Mouse (Mus musculus): ENCODE data around the gene Cntnap5c. TPM values are rescaled to one million over a fixed set of nuclear protein-coding genes. Genes with fewer than 3 reads are reported as not detected.
"Not testable (repeated sequence)": the region's sequence is repeated elsewhere in the genome, so short reads cannot be mapped to it uniquely, and the experiment has no call there.

Gene Cntnap5c
- polyA plus RNA-seq, 1 experiment: 0.03 TPM

DNA sequence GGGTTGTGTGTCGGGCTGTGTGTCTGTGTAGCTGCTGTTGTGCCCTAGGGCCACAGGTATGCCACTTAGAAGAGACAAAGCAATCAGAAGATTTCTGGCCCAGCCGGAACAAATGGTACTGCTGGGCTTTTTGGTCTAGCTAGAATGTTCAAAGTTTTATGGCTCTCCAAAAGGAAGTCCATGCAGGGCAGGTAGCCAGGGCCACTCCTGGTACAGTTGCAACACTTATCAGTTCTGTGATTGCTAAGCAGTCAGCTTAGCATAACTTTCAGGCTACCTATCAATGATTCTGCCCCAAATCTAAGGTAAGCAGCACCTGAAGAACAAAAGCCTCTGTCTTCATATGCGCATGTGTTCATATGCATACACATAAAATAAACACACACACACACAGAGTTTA lies 26.0 kb downstream of the Cntnap5c start:
- Histone ChIP-seq H3K4me3 (ENCODE audit: control insufficient read depth, insufficient read depth, low read length) (no peak overlapping the region), H3K4me1 (replicated peaks; ENCODE audit: control insufficient read depth, insufficient read depth, low read length) (no peaks in the 10 kb centered on the region), H3K27ac (ENCODE audit: control insufficient read depth, insufficient read depth, low read length) (no peak overlapping the region), H3K27me3 (ENCODE audit: control insufficient read depth, insufficient read depth, low read length) (no peaks in the 10 kb centered on the region), H3K36me3 (ENCODE audit: control insufficient read depth, insufficient read depth, low read length) (no peaks in the 10 kb centered on the region)
- WGBS: 88% methylated on average over 3 of the region's 3 CpGs
- TF ChIP-seq CTCF (IDR thresholded peaks at IDR 0.05; ENCODE audit: borderline replicate concordance, control insufficient read depth, extremely low read depth, insufficient read depth, low read length, poor library complexity): no peak
- no peak for TF ChIP-seq POLR2A (IDR thresholded peaks at IDR 0.05; ENCODE audit: control insufficient read depth, extremely low read depth, insufficient read depth, low read length, poor library complexity)
- no peak for DNase-seq

DNA sequence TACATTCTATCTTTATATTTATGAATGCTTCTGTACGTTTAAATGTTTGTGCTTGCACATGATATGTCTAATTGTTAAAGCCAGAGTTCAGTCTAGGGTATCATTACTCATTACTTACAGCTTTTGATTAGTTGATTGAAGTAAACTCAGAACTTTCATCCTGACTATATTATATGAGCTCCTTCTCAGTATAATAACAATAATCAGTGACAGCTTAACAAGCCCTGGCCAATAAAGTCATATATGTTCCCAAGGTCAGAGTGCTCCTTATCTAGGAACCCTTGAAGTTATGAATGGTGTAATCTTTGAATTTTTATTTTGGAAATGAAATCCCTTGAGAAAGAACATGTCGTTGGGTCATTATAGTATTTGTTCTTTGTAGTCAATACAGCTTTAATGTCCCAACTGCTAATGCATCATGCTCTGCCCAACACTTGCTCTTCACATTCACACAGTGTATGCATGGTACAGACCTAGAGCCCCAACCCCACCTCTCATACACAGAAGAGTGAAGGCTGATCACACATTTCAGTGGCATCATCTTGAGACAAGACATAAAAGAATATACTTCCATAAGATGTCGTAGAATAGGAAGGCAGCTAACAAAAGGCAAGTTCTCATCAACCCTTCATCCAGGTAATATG lies 27.4 kb downstream of the Cntnap5c start:
- no peaks in the 10 kb centered on the region for H3K36me3 ChIP-seq (ENCODE audit: control insufficient read depth, insufficient read depth, low read length)
- H3K4me3 ChIP-seq (ENCODE audit: control insufficient read depth, insufficient read depth, low read length): no peak overlapping the region
- H3K4me1 ChIP-seq (replicated peaks; ENCODE audit: control insufficient read depth, insufficient read depth, low read length): no peaks in the 10 kb centered on the region
- H3K27ac ChIP-seq (ENCODE audit: control insufficient read depth, insufficient read depth, low read length): no peak overlapping the region
- 91% methylated on average over 3 of the region's 3 CpGs for WGBS
- no peak for DNase-seq
- H3K27me3 ChIP-seq (ENCODE audit: control insufficient read depth, insufficient read depth, low read length): no peaks in the 10 kb centered on the region
- TF ChIP-seq CTCF (IDR thresholded peaks at IDR 0.05; ENCODE audit: borderline replicate concordance, control insufficient read depth, extremely low read depth, insufficient read depth, low read length, poor library complexity) (no peak), POLR2A (IDR thresholded peaks at IDR 0.05; ENCODE audit: control insufficient read depth, extremely low read depth, insufficient read depth, low read length, poor library complexity) (no peak)

DNA sequence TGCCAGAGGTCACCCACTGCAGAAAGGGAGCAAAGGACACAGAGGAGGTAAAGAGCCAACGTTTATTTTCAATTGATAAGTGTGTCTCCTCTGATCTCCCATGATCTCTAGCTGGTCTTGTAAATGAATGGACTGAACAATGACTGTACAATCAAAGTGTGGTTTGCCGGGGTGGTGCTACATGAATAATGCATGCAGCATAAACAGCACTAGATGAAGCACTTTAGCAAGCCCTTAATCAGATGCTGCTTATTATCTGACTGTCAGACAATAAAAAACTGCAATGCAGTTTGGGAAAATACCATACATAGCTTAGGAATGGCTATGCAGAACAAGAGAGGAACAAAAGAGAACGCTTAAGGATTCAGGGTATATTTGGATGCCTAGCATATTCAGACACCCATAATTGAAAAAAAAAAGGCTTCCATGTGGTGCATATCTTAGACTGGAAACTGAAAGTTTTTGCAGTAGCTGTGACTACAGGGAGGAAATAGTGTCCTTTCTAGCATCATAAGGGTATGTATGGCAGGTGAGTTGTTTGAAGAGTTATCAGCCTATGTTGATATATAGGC lies 30.1 kb downstream of the Cntnap5c start:
- no peak overlapping the region for H3K4me3 ChIP-seq (ENCODE audit: control insufficient read depth, insufficient read depth, low read length)
- WGBS: 80% methylated on average over 3 of the region's 3 CpGs

DNA sequence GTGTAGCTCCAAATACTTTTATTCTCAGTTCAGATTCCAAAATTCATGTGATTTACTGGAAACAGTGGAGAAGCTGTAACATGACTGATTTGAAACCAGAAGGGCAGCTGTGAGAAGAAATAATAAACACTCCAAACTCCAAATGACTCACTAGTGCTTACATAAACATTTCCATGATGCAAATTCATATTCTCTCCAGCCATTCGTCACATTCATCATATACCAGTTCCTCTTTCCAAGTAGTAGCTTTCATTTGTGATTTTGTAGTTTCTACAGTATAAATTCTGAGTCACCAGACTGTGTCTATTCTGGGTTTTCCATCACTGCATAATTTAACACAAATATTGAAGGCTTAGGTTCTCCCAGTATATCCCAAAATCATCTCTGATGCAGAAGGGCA lies 31.8 kb downstream of the Cntnap5c start:
- no peak for DNase-seq
- WGBS: 58% methylated on average over 1 of the region's 1 CpGs

More for the DNA sequence above, 30.1 kb downstream of the Cntnap5c start:
- Histone ChIP-seq H3K36me3 (ENCODE audit: control insufficient read depth, insufficient read depth, low read length) (no peaks in the 10 kb centered on the region), H3K27me3 (ENCODE audit: control insufficient read depth, insufficient read depth, low read length) (no peaks in the 10 kb centered on the region), H3K4me1 (replicated peaks; ENCODE audit: control insufficient read depth, insufficient read depth, low read length) (no peaks in the 10 kb centered on the region), H3K27ac (ENCODE audit: control insufficient read depth, insufficient read depth, low read length) (no peak overlapping the region)
- DNase-seq: no peak
- TF ChIP-seq CTCF (IDR thresholded peaks at IDR 0.05; ENCODE audit: borderline replicate concordance, control insufficient read depth, extremely low read depth, insufficient read depth, low read length, poor library complexity) (no peak), POLR2A (IDR thresholded peaks at IDR 0.05; ENCODE audit: control insufficient read depth, extremely low read depth, insufficient read depth, low read length, poor library complexity) (no peak)

DNA sequence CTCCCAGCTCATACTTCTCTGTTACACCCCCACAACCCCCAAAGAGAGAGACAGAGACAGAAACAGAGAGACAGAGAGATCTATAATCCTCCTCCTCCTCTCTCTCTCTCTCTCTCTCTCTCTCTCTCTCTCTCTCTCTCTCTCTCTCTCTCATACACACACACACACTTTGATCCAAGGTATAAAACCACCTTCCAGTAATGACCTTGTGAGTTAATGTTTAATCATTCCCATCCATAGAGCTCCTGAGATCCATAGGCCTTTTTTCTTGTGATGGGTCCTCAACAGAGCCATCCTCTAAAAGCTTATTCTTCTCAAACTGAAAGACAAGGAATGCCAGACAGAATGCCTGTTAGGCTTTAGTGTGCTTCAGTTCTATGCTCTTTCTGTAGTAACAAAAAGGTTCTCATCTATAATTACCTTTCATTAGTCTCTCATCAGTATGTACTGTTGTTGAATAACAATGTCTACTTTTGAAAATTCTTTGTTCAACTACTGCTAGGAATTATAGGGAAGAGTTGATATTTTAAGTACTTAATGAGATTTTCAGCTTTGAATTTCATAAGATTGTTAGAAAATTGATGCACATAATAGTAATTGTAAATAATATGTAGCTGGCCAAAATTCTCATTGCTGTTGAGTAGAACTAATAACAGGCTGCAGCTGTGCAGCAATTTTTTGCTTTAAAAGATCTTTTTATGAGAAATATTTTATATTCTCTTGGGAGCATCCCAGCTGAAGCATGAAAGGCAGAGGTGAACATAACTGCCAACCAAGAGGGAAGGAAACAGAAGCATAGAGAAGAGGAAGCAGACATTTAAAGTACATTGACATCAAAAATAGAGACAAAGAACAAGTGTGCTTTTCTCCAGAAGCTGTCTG lies 68.0 kb downstream of the Cntnap5c start:
- Histone ChIP-seq H3K36me3 (ENCODE audit: control insufficient read depth, insufficient read depth, low read length) (no peaks in the 10 kb centered on the region), H3K27me3 (ENCODE audit: control insufficient read depth, insufficient read depth, low read length) (no peaks in the 10 kb centered on the region), H3K4me3 (ENCODE audit: control insufficient read depth, insufficient read depth, low read length) (no peak overlapping the region), H3K4me1 (replicated peaks; ENCODE audit: control insufficient read depth, insufficient read depth, low read length) (no peaks in the 10 kb centered on the region), H3K27ac (ENCODE audit: control insufficient read depth, insufficient read depth, low read length) (no peak overlapping the region)
- TF ChIP-seq CTCF (IDR thresholded peaks at IDR 0.05; ENCODE audit: borderline replicate concordance, control insufficient read depth, extremely low read depth, insufficient read depth, low read length, poor library complexity) (no peak), POLR2A (IDR thresholded peaks at IDR 0.05; ENCODE audit: control insufficient read depth, extremely low read depth, insufficient read depth, low read length, poor library complexity) (no peak)
- DNase-seq: no peak

More for the DNA sequence above, 31.8 kb downstream of the Cntnap5c start:
- no peak for TF ChIP-seq POLR2A (IDR thresholded peaks at IDR 0.05; ENCODE audit: control insufficient read depth, extremely low read depth, insufficient read depth, low read length, poor library complexity)
- no peak for TF ChIP-seq CTCF (IDR thresholded peaks at IDR 0.05; ENCODE audit: borderline replicate concordance, control insufficient read depth, extremely low read depth, insufficient read depth, low read length, poor library complexity)
- no peaks in the 10 kb centered on the region for H3K4me1 ChIP-seq (replicated peaks; ENCODE audit: control insufficient read depth, insufficient read depth, low read length)
- H3K27me3 ChIP-seq (ENCODE audit: control insufficient read depth, insufficient read depth, low read length): no peaks in the 10 kb centered on the region
- H3K36me3 ChIP-seq (ENCODE audit: control insufficient read depth, insufficient read depth, low read length): no peaks in the 10 kb centered on the region
- H3K27ac ChIP-seq (ENCODE audit: control insufficient read depth, insufficient read depth, low read length): no peak overlapping the region
- no peak overlapping the region for H3K4me3 ChIP-seq (ENCODE audit: control insufficient read depth, insufficient read depth, low read length)

DNA sequence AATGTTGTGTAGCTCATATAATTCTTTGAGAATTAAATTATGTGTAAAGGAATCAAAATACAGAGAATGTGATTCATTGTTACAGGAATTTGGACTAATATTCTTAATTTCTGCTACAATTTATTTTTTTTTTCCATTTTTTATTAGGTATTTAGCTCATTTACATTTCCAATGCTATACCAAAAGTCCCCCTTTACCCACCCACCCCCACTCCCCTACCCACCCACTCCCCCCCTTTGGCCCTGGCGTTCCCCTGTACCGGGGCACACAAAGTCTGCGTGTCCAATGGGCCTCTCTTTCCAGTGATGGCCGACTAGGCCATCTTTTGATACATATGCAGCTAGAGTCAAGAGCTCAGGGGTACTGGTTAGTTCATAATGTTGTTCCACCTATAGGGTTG lies 86.4 kb downstream of the Cntnap5c start:
- WGBS: no CpG with 5 or more reads among the region's 4 CpGs
- not testable (repeated sequence) for H3K4me3 ChIP-seq (ENCODE audit: control insufficient read depth, insufficient read depth, low read length)

More for the DNA sequence above, 86.4 kb downstream of the Cntnap5c start:
- DNase-seq; H3K27me3 ChIP-seq (ENCODE audit: control insufficient read depth, insufficient read depth, low read length); H3K36me3 ChIP-seq (ENCODE audit: control insufficient read depth, insufficient read depth, low read length); H3K4me1 ChIP-seq (replicated peaks; ENCODE audit: control insufficient read depth, insufficient read depth, low read length); H3K27ac ChIP-seq (ENCODE audit: control insufficient read depth, insufficient read depth, low read length): not testable (repeated sequence)

All from thymus, adult 2 months (tissue).